Mouse (Mus musculus): ENCODE measurements around the gene Dagla.

Gene Dagla

DNA sequence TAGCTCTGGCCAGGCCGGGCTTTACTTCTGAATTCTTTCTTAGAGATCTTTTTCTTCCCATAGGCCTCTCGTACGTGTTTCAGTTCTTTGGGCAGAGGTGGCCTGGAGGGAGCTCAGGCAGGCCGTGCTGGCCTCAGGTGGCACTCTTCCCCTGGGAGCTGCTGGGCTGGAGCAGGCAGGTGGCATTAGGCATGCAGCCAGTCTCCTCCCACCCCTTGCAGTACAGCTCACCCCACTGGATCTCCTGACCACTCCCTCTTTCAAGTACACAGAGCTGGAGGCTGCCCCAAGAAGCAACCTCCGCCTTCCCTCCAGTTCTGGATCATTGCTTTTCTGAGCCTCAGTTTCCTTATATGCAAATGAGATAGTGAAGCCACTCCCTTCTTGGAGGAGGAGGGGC lies 26.9 kb downstream of the Dagla start:
- peak; percentile 84 for DNase-seq

DNA sequence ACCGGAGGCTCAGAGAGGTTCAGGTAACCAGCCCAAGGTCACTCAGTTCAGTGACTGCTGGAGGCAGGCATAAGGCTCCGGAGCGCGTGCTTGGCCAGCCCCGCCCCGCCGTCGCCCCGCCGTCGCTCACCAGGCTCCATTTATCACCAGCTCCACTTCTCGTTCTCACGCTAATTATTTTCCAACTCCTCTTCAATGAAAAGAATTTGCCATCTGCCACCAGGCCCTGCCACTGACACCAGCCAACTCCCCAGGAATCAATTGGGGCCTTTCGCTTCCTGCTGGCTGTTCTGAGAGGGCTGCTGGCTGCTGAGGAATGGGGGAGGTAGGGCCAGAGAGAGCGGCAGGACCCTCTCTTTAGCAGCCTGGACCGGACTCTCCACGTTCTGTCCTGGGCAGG lies 27.3 kb downstream of the Dagla start:
- peak; percentile 49 for DNase-seq

DNA sequence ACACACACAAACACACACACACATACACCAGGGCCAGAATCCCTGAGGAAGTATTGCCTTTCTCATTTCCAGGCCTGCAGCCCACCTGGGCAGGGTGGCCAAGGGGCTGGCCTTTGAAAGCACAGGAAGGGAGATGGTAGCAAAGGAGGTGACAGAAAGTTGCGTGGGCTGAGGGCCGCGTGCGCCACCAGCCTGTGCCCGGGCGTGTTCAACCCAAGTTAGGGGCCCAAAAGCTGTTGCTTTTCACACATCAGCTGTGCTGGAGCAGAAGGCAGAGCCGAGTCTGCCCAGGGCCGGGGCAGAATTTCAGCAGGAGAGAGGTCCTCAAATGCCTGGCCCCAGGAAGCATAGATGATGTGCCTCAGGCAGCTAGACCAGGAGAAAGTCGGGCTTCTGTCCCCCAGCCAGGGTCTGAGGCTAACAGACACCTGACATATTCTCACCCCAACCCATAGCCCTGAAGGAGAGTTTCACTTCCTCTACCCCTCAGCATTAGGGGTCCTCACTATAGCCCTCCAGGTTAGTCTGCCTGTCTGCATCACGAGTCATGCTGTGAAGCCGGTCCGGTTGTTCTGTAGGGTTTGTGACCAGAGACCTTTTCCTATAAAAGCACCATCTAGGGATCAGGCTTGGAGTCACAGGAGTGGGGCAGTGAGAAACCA lies 28.1 kb downstream of the Dagla start:
- no peak for DNase-seq

DNA sequence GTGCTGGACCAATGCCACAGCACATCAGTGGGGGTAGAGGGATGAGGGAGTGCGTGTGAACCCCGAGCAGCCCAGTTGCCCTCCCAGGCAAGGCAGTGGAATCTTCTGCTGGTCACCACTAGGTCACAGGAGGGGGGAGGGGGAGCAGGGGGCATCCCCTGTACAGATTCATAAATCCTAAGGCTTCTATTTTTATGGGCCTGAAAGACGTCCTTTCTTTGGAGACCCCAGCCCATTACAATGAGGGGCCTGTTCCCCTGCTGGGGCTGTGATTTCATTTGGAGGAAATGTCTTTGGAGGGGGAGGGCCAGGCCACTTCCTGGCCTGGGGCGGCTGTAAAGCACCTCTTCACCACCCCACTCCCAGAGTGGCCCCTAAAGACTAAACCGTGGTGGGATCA lies 30.6 kb downstream of the Dagla start:
- no peak for DNase-seq

DNA sequence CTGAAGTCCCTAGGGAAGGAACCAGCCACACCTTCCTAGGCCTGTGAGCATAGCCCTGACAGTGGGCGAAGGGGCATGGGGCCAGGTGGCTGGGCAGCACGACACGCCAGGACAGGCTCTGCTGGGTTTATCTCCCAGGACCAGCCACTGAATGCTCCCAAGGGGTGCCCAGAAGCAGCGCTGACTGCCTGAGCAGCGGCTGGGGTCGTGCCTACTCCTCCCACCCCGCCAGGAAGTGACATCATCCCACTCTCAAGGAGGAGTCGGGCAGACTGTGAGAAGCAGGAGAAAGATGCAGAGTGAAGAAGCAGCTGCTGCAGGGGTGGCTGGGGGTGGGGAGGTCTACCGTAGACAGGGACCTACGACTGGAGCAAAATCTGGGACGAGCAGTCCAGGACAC lies 31.9 kb downstream of the Dagla start:
- no peak for DNase-seq

DNA sequence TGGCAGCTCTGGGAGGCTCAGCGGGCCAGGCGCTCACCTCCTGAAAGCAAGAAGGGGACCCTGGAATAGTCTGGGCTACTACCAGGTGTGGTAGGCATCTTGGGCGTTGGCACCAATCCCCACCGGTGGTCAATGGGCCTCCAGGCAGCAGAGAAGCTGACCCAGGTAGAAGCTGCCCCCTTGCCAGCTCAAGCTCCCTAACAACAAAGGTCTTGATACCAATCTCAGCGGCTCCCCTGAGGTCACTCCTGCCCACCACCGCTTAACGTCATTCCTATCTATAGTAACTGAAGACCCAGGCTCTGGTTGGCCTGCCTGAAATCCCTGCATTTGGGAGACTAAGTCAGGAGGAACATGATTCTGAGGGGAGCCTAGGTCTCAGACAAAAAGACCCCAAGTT lies 33.1 kb downstream of the Dagla start:
- DNase-seq: no peak

DNA sequence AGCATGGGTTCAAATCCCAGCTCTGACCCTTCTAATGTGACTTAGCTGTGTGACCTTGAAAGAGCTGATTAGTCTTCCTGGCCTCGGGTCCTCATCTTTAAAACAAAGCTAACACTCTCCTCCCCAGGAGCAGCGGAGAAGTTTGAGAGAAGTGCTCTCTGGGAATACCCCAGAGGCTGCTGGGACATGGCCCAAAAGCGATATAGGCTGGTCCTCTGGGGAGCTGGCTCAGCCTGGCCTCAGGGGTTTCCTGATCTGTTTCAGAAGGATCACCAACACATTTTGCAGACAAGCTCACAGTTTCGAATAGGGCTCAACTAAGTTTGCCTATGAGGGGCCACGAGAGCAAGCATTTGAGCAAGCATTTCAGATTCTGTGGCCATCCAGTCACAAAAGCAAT lies 34.3 kb downstream of the Dagla start:
- no peak for DNase-seq

DNA sequence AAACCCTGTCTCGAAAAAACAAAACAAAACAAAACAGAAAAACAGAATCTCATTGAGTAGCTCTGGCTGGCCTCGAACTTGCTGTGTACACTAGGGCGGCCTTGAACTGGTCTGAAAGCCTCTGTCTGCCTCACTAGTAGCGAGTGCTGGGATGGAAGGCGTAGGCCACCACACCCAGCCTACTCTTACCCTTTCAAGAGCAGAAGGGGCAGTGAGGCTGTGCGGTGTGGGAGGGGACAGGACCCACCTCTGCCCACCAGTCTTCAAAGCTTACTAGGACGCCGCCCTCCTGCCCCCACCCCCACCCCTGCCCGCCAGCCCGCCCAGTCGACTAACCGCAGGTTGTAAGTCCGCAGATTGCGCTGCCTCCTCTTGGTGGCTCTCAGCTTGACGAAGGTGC lies 35.8 kb downstream of the Dagla start:
- no peak for DNase-seq

DNA sequence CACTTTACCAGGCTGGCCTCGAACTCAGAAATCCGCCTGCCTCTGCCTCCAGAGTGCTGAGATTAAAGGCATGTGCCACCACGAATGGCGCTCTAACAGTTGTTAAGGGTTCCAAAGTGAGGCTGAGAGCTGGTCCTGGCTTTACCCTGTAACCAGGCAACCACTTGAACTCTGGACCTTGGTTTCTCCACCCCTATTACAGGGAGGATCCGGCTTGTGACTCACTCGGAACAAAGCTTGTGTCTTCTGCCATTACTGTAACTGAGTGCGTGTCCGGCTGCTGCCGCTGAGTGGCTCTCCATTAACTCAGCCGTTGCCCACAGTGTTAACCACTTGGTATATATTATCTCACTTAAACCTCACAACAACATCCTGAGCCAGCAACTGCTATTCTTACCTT lies 36.7 kb downstream of the Dagla start:
- DNase-seq: peak; percentile 83

DNA sequence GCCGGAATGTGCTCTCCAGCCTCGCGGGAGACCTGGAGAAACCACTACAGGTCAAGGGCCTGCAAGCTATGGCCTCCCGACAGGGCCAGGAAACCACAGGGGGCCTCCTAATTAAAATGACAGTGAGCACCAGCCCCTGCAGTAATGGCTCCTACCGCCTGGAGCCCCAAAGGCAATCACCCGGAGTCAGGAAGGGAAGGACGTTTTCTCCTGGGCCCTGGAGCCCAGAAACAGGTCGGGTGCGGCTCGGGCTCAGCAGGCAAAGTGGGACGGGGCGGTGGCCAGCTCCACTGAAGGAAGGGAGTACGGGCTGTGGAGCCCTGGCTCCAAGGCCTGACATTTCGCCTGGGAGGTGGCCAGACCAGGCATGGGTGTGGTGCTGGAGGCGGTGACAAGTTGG lies 37.6 kb downstream of the Dagla start:
- DNase-seq: peak; percentile 44

DNA sequence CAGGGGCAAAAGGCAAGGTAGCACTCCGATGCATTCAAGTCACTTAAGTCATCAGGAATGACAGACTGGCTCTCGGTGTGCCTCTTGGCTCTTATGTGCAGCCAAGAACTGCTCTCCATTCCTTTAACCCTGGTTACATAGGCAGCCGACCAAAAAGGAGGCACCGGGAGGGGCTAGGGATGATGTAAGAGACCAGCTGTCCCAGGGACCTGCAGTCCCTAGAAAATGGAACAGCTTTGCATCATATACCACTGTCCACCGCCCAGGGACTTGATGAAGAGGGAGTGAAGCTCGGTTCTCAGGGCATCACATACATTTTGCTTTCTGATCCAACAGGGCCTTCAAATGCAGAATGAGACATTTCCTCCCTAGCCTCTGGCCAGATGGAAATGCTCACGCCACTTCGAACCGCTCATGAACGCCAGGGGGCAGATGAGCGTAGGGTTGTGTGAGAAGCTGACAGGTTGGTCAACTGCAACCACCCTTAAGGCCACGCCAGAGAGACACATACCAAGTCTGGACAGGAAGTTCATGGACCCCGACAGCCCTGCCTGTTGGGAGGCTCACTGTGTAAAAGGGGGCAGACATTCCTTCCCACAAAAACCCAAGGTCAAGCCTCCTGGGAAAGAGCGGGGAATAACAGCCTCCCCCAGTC lies 38.4 kb downstream of the Dagla start:
- DNase-seq: peak; percentile 87

DNA sequence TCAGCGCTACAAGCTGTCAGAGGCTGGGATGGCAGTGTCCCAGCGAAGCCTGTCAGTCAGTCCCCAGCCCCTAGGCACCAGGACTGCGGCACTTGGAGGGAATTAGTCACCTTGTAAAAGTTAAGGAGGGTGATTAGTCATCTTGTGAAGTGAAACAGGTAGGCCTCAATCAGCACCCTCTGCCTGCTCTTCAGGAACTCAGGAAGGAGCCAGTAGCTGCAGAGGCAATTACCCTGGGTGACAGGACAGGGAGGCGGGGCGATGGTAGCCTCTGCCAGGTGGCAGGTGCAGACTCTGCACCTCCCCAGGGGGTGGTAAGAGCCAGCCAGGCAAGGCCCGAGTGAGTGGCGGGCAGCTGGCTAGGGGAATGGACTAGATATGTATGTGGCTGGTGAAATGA lies 43.3 kb downstream of the Dagla start:
- no peak for DNase-seq

DNA sequence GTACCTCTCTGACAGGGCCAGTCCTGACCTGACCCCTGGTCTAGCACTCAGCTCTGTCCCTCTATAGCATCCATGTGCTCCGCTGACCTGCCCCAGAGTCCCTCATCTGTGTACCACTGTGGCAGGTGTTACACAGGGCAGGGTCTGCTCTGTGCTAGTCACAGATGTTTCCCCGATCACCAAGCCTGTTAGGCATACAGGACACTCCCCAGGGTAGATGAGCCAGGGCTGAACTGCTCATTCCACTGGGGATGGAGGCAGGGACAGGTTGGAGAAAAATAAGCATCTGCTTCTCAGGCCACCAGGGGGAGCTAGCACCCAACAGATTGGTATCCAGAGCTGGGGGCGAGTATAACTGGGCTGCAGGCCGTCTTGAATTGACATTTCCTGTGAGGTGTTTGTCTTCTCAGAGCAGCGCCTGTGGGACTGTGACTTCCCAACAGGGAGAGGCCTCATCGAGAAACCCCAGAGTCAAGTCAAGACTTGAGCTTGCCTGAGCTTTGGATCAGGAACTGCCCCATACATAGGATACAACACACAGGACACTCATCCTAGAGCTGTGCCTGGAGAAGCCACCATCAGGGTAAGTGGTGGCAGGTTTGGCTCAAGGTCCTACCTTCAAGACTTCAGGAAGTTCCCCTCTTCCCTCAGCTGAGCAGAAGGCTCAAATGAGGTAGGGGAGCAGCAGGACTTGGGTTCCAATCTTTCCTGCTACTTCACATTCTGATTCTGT lies 46.2 kb downstream of the Dagla start:
- peak; percentile 76 for DNase-seq

DNA sequence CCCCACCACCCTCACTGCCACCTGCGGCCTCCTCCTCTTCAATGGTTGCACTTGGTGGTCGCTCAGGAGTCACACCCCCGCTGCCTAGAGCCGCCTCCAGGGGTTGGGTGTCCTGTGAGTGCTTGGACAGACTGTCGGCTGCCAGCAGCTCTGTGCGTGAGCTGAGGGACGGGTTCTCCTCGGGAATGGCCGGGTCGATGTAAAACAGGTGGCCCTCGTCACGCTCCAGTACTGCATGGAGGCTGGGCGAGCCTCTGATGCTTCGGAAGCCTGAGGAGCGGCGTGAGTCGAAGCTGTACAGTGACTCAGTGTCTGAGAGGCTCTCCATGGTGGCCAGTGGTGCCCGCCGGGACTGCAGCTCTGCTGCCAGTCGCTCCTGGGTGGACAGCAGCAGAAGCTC lies 56.5 kb downstream of the Dagla start:
- DNase-seq: no peak

DNA sequence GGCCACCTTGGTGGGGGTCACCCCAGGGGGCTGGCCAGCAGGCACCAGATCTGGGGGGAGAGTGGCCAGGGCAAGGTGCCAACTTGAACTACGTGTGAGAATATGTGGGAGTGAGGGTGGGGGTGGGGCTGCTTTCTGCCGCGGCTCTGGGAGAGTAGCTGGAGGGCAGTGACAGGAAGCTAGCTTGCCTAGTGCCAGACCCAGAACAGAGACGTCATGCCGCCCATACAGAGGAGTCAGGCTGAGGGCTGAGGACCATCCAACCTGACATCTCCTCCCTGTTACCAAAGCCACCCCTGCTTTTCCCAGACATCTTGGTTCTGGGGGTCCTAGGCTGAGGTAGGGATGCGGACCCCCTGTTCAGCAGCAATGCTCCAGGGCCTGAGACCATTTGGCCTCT lies 57.5 kb downstream of the Dagla start:
- no peak for DNase-seq

DNA sequence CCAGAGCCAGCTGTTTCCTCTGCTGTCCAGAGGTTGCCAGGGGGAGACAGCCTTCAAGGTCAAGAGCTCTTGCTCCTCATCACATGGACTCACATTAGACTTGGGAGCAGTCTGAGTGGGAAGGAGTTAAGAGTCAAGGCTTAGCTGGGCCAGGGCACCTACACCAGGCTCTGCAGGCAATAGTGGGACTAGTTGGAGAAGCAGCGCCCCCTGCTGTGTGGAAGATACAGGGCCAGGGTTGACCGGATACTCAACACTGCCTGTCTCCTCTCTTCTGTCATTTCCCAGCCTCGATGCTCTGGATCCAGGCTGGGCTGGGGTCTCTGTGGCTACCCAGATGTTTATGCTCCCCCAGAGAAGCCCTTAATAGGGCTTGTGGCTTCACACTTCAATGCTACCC lies 60.5 kb downstream of the Dagla start:
- DNase-seq: peak; percentile 64

DNA sequence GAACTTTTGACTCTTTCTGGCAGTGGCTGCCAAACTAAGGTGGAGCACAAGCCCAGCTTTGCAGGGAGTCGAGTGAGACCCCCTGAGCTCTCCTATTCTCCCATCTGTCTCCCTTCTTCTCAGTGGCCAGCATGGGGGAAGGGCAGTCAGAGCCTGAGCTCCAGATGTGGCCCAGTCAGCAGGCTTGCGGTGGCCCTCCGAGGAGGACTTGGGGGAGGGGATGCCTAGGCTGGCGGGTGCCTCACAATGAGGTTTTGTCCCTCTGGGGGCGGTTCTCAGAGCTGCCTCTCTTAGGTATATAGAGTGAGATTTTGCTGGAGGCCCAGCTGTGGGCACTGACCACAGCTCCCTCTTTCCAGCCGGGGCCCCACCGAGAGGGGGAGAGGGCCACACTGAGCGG lies 61.8 kb downstream of the Dagla start:
- DNase-seq: no peak

DNA sequence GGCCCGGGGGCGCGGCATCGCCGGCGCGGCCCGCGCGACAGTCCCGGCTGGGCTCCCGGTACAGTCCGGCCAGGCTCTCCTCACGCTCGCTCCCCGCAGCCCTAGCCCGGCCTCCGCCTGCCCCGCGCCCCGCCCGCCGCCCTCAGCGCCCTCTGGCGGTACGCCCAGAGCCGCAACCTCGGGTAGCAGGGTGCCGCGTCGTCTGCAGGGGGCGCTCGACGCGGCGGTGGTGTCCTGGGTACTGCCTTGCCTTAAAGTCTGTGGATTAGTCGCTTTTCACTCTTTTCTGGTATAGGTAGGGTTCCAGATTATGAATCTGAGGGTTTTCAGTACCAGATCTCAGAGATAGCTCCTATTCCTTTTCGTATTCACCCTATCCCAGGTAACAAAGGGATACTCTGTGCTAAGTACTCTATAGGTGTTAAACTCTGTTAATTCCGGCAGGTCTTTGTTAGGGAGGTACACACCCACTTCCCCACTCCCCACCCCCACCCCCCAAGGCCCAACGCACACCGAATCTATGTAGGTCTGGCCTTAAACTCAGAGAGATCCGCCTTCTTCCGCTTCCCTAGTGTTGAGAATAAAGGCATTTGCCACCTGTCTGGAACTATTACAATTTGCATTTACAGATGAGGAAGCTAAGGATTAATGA lies 63.9 kb downstream of the Dagla start, which contains the start of gene Myrf:
Gene Myrf (minus strand): TSS at position 95 of the 652 bp plus-strand sequence.
- DNase-seq: peak; percentile 77

DNA sequence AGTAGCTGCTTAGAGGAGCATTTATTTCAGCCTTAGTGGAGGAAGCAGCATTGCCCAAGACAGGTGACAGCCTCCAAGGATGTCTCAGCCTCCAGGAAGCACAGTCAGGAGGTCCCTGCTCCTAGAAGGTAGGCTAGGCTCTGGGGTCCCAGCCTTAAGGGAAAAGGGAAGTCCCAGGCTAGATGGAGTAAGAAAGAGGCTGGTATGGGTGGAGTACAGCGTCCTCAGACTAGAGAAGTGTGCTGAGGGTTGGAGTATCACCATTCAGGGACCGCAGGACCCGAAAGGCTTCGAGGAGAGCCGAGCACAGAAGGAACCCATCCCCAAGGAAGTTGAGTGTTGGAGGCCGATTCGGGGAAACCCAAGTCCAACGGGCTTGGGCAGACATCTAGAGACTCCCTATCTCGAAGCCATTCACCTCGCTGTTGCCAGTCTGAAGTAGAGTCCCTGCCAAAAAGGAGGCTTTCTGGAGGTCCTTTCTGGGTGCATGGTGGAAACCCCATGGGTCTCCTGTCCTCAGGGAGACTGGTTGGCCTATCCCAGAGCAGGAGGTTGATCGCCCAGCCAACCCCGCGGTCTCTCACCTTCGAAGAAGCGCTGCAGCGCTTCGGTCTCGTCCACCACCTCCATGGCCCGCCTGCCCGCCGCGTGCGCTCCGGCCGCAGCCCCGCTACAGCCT lies 64.6 kb downstream of the Dagla start:
- no peak for DNase-seq

DNA sequence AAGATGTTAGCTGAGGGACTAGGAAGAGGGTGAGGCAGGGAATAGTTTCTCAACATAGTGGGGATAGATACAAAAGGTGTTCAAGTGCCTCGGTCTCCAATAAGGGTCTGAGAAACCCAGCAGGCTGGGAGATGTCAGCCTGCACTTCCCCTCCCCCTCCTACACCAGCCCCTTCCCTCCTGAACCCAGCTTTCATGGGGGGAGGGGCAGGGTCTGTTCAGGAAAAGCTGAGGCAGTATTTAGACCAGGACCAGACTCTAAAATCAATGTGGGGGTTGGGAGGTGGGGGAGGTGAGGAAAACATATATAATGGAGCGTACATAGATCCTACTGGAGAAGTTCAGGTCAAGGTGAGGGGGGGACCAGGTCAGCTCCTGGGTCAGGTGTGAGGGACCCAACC lies 65.3 kb downstream of the Dagla start:
- no peak for DNase-seq

DNA sequence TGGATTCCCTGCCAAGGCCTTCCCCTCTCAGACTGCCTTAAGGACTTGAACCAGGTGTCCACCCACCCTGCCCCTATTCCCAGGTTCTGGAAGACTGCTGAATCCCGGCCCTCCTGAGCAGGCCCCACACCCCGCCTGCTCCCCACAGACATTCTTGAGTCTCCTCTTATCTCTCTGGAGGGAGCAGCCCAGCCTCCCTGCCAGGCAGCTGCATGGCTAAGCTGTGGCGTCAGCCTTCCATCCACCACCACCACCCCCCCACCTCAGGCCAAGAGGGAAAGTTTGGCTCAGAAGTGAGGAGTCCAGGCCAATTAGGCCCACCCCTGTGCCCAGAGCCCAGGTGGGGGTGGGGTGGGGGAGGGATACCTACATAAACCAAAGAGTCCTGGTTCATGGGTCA lies 66.2 kb downstream of the Dagla start:
- no peak for DNase-seq

DNA sequence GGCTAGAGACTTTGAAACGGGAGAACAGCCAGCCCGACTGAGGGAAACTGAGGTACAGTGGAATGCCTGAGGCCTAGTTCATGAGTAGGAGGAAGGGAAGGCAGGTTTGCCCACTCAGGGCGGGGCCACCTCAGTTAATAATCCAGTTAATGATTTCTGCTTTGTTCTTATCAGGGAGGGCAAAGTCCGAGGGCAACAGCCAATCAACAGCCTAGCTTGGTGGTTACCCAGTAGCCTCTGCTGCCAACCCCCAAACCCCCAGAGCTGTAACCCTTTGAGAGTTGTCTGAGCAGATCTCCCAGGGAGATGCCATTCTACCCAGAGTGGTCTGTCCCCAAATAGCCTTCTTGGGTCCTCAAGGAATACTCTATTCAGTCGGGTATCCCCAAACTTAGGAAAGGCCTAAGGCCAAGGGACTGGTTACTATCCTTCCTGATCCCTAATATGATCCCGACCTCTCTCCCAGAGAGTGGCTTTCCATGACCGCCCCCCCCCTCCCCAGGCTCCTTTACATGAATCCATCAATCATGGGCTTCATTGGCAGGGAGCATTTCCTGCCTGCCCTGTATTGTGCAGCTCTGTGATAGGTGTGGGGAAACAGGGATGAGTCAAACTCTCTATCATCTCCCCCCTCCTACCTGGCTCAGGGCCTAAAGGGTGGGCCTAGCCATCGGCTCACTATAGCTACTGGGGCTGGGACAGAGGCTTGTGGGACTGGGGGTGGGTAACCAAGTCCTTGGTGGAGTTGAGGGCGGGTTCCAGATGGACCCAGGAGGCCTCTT lies 68.7 kb downstream of the Dagla start:
- DNase-seq: peak; percentile 82

Data from kidney, adult 9 months (tissue).